Mouse (Mus musculus) megakaryocyte-erythroid progenitor cell, adult 5 weeks (primary cell): ENCODE measurements around the gene Casd1. TPM values are rescaled to one million over a fixed set of nuclear protein-coding genes. Genes with fewer than 3 reads are reported as not detected.

Experiments
- polyA plus RNA-seq: library from polyadenylated mRNA; stranded (reverse); fragments of >175 nt; gene quantifications from 2 replicates; pipeline ENCODE4 v1.2.3, GENCODE M21; 2012

Casd1 gene
- polyA plus RNA-seq: 13.3 and 15.3 TPM in 2 replicates

DNA sequence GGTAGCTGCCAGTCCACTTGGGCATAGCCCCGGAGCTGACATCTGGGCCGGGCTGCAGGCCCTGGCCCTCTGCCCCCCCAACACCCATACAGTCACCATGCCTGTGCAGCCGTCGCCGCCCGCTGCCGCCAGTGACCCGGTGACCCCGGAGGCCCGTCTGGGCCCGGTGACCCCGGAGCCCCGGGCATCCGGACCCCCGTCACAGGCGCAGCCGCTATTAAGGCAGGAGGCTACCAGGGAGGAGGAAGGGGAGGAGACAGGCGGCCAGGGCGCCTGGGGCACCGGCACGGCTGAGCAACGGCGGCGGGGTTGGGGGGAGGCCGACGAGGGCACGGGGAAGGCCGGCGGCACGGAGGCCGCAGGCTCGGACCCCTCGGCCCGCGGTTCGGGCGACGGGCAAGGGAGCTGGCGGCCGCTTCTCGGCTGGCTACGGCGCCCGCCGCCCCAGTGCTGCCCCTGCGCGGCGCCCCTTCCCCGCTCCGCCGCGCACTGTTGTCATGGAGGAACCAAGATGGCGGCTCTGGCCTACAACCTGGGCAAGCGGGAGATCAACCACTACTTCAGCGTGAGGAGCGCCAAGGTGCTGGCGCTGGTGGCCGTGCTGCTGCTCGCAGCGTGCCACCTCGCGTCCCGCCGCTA, at the start of gene Casd1:
TSS of gene Casd1 (plus strand) at position 182 of the 639 bp plus-strand sequence.

Other genes starting within 250 kb of the Casd1 start
- gene Col1a2, start 96.0 kb upstream of the Casd1 start, polyA plus RNA-seq: 1.5 and 2.8 TPM in 2 replicates
- gene Sgce, start 146.4 kb downstream of the Casd1 start, polyA plus RNA-seq: 0.20 and 0.92 TPM in 2 replicates
- 0.69 and 0.74 TPM in 2 replicates for gene Peg10, start 146.5 kb downstream of the Casd1 start, polyA plus RNA-seq